Mouse (Mus musculus) macrophage (primary cell): ENCODE data around the gene Gmfb. TPM values are rescaled to one million over a fixed set of nuclear protein-coding genes. Genes with fewer than 3 reads are reported as not detected.

Experiments used
- polyA plus RNA-seq: library from polyadenylated mRNA; stranded (reverse); fragments of 250-400 nt; gene quantifications from 3 replicates; pipeline ENCODE4 v1.2.4, GENCODE M21; 2018; ENCODE audit warnings: inconsistent platforms

Gene Gmfb
- polyA plus RNA-seq, 1 experiment from 2014 or later = 87.9 TPM

Other genes with a start within 250 kb of the Gmfb start
- gene Cdkn3, start 61.7 kb downstream of the Gmfb start, polyA plus RNA-seq = 1.2 to 6.6 TPM (median 3.8 TPM) in 3 replicates
- 83.7 to 122 TPM (median 95.7 TPM) in 3 replicates for gene Cnih1, start 33.8 kb downstream of the Gmfb start, polyA plus RNA-seq
- 21.6 to 33.5 TPM (median 29.1 TPM) in 3 replicates for gene Cgrrf1, start 9.9 kb upstream of the Gmfb start, polyA plus RNA-seq
- gene Samd4, start 60.6 kb upstream of the Gmfb start, polyA plus RNA-seq = 1.8 to 13.6 TPM (median 8.6 TPM) in 3 replicates